Mouse (Mus musculus) CH12.LX (cell line): ENCODE measurements around the gene Meis2.

Experiments used
- CTCF ChIP-seq, 2 experiments: IDR thresholded peaks in 1 of 2; conservative IDR thresholded peaks in 1 of 2; 2 replicates each; pipeline ENCODE4 v1.5.1; 2011 to 2012; ENCODE audit warnings: low read depth in 2 of 2, low read length in 2 of 2, improper control_type of control experiment in 1 of 2, inconsistent platforms in 1 of 2, mild to moderate bottlenecking in 1 of 2, moderate library complexity in 1 of 2
- E2F4 ChIP-seq: IDR thresholded peaks from 2 replicates; pipeline ENCODE4 v1.6.1; 2011; ENCODE audit warnings: low read depth, low read length, improper control_type of control experiment; ENCODE audit not compliant: insufficient replicate concordance
- HCFC1 ChIP-seq: IDR thresholded peaks from 2 replicates; pipeline ENCODE4 v1.6.1; 2012; ENCODE audit warnings: low read depth, mild to moderate bottlenecking, inconsistent platforms, low read length, improper control_type of control experiment
- MXI1 ChIP-seq: IDR thresholded peaks from 2 replicates; pipeline ENCODE4 v1.6.1; 2011; ENCODE audit warnings: mild to moderate bottlenecking, low read depth, low read length, improper control_type of control experiment
- POLR2A ChIP-seq: IDR thresholded peaks from 2 replicates; pipeline ENCODE4 v1.6.1; 2011; ENCODE audit warnings: low read depth, mild to moderate bottlenecking, improper control_type of control experiment, low read length
- TCF12 ChIP-seq: IDR thresholded peaks from 2 replicates; pipeline ENCODE4 v1.6.1; 2014; ENCODE audit warnings: low read depth, mild to moderate bottlenecking, inconsistent platforms, low read length, improper control_type of control experiment

GRCm38 (mm10) chr2:116068901-116069300 is 3.3 kb upstream of the Meis2 start:
- no peak for TF ChIP-seq POLR2A
- no peak for TF ChIP-seq TCF12
- TF ChIP-seq E2F4: no peak
- no peak for TF ChIP-seq CTCF (conservative IDR thresholded peaks at IDR 0.05 in 1 of 2, IDR thresholded peaks at IDR 0.05 in 1 of 2; ENCODE audit: low read depth in 2 of 2, low read length in 2 of 2)
- no peak for TF ChIP-seq MXI1
- no peak for TF ChIP-seq HCFC1
